Mouse (Mus musculus) megakaryocyte-erythroid progenitor cell, adult 5 weeks (primary cell): ENCODE data around the gene Prss44. TPM values are rescaled to one million over a fixed set of nuclear protein-coding genes. Genes with fewer than 3 reads are reported as not detected.

ENCODE experiments used
- polyA plus RNA-seq: library from polyadenylated mRNA; stranded (reverse); fragments of >175 nt; gene quantifications from 2 replicates; pipeline ENCODE4 v1.2.3, GENCODE M21; 2012

The Prss44 gene
- polyA plus RNA-seq, result not detected in 2 replicates

DNA sequence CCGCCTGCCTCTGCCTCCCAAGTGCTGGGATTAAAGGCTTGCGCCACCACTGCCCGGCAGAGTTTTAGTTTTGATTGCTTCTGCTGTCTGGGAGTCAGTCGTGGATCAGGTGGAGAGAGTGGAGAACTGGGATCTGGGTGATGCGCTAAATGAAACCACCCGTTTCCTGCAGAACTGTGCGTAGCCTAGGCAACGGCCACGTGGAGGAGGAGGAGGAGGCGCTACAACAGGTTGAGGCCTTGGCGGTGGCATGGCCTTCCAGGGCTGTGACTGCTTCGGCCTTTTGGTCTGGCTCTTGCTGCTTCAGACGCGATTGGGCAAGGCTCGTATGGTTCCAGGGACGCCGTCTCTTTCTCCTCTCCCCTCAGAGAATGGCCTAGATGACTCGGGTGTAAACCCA is at the start of gene Prss44:
Gene Prss44 (plus strand): TSS at position 206 of the 400 bp plus-strand sequence.

DNA sequence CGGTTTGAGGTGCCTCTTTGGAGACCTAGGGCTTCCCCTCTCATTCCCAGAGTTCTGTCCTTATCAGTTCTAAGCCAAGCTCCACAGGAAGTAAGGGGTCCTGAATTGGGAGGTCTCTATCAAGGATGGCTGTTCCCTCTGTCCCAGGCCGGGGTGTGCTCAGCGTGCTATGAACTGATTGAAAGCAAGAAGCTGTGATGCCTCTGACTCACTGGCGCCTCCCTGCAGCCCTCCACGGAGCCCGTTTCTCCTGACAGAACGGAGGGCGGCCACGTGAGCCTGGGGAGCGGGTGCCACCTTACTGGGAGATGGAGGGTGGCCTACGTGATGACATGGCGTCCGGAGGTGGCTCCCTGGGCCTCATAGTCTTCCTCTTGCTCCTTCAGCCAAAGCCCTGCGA is 15.9 kb upstream of the Prss44 start, which contains the start of gene Prss42:
Gene Prss42 (plus strand): TSS at position 301 of the 400 bp plus-strand sequence.

DNA sequence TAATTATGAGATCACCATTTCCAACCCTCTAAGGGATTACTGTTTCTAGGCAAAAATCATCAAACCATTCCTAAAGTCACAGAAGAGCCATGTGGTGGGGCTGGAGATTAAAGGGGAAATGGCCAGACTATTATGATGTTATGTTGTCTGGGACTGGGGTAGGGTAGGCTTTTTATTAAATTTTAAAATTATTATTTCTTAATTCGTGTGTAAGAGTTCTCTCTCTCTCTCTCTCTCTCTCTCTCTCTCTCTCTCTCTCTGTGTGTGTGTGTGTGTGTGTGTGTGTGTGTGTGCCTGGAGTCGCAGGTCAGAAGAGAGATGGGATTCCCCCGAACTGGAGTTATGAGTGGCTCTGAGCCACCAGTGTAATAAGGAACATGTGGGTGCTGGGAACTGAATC is 12.6 kb downstream of the Prss44 start, which contains the start of gene Prss43:
Gene Prss43 (plus strand): TSS at position 301 of the 400 bp plus-strand sequence.

DNA sequence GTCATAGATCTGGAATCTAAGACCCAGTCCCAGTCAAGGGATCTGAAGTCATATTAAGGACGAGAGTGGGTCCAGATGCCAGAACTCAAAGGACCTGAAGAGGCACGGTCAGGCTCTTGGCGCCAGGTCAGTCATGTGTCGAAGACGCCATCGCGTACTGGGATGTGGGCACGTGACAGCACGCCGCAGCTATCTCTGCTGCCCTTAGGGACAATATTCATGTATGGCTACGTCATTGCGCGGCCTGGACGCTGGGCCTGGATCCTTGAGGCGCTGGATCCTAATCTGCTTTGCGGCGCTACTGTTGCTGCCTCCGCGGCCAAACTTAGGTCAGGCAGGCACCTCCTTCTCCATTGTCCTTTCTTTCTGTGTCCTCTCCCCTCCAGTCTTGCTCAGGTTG is 20.6 kb downstream of the Prss44 start, which contains the start of gene Prss45:
Gene Prss45 (plus strand): TSS at position 178 of the 400 bp plus-strand sequence.

GRCm38 (mm10) chr9:110844206-110844605 is 30.4 kb downstream of the Prss44 start, which contains the start of gene Prss46:
TSS of gene Prss46 (plus strand) at chr9:110844506.

DNA sequence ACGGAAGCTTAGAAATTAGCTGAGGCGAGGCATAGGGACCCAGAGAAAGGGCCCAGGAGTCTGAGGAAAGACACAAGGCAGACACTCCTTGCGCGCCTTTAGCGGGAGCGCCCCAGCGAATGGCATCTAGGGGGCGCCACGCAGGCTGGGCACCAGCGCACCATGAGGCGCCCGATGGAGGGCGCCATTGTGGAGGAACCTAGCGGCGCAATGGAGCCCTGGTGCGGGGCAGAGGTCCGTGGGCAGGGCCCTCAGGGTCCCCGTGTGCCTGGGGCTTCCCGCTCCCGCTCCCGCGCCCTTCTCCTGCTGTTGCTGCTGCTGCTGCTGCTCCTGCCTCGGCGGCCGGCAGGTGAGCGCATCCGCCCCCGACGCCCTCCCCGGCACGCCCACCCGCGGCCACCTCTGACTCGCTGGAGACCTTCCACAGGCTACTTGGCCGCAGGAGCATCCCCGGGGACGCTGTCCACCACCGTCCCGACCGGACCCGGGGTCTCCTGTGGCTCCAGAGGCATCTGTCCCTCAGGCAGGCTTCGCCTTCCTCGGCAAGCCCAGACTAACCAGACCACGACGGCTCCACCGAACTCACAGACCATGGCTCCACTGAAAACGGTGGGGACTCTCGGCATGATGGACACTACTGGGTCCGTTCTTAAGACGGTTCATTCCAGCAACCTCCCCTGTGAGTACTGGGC is 44.1 kb downstream of the Prss44 start, which contains the start of gene Prss50:
Gene Prss50 (plus strand): TSS at position 187 of the 692 bp plus-strand sequence.

Other genes starting within 250 kb of the Prss44 start
- gene Nradd, start 189.5 kb upstream of the Prss44 start, polyA plus RNA-seq, result 4.9 and 6.1 TPM in 2 replicates
- gene Nbeal2, start 159.8 kb upstream of the Prss44 start, polyA plus RNA-seq, result 74.5 and 76.5 TPM in 2 replicates
- 381 and 533 TPM in 2 replicates for gene Ccdc12, start 157.5 kb upstream of the Prss44 start, polyA plus RNA-seq
- gene Myl3, start 72.1 kb upstream of the Prss44 start, polyA plus RNA-seq, result not detected in 2 replicates
- gene Pth1r, start 66.8 kb upstream of the Prss44 start, polyA plus RNA-seq, result 0.34 and 0.65 TPM in 2 replicates
- gene Prss42, start 15.8 kb upstream of the Prss44 start, polyA plus RNA-seq, result 0.04 and 0.14 TPM in 2 replicates
- gene Prss43, start 12.7 kb downstream of the Prss44 start, polyA plus RNA-seq, result not detected in 2 replicates
- not detected in 2 replicates for gene Prss45, start 20.6 kb downstream of the Prss44 start, polyA plus RNA-seq
- not detected in 2 replicates for gene Prss46, start 30.5 kb downstream of the Prss44 start, polyA plus RNA-seq
- gene Prss50, start 44.0 kb downstream of the Prss44 start, polyA plus RNA-seq, result 54.6 and 61.0 TPM in 2 replicates
- gene Als2cl, start 65.9 kb downstream of the Prss44 start, polyA plus RNA-seq, result 3.9 and 6.0 TPM in 2 replicates
- 0.35 and 0.51 TPM in 2 replicates for gene Tmie, start 66.1 kb downstream of the Prss44 start, polyA plus RNA-seq
- not detected in 2 replicates for gene Fam240a, start 102.9 kb downstream of the Prss44 start, polyA plus RNA-seq
- not detected in 2 replicates for gene Tdgf1, start 132.2 kb downstream of the Prss44 start, polyA plus RNA-seq
- gene Lrrc2, start 137.6 kb downstream of the Prss44 start, polyA plus RNA-seq, result not detected in 2 replicates
- gene Rtp3, start 176.6 kb downstream of the Prss44 start, polyA plus RNA-seq, result 0.12 TPM in 1 of 2 replicates, not detected in the other
- 68.7 and 71.6 TPM in 2 replicates for gene Ltf, start 205.3 kb downstream of the Prss44 start, polyA plus RNA-seq
- gene Ccrl2, start 243.5 kb downstream of the Prss44 start, polyA plus RNA-seq, result 1.3 and 1.6 TPM in 2 replicates